Mouse (Mus musculus): Measurements from ENCODE around the gene Gm5089. TPM values are rescaled to one million over a fixed set of nuclear protein-coding genes. Genes with fewer than 3 reads are reported as not detected.

The Gm5089 gene
- total RNA-seq, 2 experiments from 2014 or later: not detected

DNA sequence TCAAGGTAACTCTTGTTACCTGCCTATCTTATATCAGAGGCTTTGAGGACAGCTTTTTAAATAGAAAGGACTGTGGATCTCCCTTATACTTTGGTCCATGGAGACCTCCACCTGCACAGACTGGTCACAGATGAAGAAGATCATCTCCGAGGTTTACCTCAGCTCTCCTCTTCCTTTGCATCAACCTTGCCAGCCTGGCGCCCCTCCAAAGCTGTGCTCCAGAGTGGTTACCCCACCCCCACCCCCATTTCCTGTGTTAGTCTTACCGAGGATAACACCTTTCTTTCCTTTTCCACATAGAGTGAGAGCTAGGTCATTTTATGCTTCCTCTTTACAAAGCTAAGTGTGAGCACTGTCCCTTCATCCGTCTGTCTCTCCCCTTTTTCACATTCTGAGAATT is 60.0 kb downstream of the Gm5089 start:
- no peak for ATAC-seq (replicated peaks; ENCODE audit: poor library complexity)

DNA sequence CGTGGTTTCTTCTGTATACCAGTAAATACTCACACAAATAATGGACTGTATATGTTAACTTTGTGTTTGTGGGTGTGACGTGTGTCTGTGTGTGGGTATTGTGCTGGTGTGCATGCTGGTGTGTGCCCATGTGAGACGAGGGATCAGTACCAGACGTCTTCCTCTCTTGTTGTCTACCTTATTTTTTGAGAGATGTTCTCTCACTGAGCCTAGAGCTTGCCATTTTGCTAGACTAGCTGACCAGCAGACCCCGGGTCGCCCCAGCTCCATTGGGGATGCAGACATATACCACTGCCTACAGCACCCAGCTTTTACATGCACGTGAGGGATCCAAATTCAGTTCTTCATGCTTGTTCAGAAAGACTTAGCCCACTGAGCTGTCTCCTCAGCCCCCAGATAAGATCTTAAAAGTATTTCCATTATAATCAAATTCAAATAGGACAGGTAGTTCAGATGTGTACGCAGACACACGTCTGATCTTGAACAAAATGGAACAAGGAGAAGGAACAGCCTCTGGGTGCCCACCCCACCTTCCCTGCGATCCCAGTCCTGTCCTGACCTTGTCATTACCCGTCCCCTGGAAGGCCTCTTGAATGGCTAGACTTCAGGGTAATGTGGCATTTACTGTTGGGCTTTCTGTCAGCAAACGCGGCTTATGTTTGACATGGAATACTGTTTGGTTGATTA is 61.1 kb downstream of the Gm5089 start:
- ATAC-seq (replicated peaks; ENCODE audit: poor library complexity): no peak

DNA sequence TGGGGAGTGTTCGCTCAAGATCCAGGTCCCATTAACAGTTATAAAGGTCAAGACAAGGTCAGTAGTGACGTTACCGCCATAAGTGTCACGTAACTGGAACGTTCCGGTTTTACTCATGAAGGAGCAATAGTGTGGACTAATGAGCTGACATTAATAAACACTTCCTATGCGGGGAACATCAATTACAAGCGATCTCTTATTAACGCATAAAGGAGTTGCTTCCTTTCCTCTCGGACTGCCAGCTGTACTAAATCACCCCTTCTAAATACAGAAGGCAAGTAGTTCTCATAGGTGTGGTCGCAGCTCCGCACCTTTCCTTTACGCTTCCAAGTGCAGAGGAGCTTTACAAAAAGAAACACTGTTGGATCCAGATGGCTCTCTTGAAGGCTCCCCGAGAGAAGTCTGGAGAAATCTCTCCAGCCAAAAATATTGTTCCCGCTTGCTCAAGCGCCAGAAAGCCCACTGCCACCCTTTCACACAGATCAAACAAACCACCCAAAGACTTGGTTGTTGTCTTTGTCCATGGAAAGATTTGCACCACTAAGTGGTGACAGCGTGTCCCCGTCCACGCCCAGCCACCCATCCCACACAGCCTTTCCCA is 62.4 kb downstream of the Gm5089 start:
- no peak for ATAC-seq (replicated peaks; ENCODE audit: poor library complexity)

DNA sequence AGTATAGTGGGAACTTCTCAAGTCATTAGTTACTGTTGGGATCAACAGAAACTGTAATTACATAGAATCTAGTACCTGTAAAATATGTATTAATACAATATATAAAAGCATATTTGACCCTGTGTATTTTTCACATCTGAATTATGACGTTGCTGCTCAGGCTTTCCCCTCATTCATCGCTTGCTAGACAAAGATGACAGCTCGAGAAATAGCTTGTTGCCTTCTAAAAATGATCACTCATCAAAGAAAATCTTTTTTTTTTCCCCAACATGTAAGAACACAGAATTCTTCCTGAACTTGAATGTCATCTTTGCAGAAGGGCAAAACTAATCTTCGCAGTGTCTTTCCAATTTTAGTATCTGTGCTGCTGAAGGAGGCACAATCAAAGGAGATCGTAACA is 63.1 kb downstream of the Gm5089 start:
- no peak for ATAC-seq (replicated peaks; ENCODE audit: poor library complexity)

DNA sequence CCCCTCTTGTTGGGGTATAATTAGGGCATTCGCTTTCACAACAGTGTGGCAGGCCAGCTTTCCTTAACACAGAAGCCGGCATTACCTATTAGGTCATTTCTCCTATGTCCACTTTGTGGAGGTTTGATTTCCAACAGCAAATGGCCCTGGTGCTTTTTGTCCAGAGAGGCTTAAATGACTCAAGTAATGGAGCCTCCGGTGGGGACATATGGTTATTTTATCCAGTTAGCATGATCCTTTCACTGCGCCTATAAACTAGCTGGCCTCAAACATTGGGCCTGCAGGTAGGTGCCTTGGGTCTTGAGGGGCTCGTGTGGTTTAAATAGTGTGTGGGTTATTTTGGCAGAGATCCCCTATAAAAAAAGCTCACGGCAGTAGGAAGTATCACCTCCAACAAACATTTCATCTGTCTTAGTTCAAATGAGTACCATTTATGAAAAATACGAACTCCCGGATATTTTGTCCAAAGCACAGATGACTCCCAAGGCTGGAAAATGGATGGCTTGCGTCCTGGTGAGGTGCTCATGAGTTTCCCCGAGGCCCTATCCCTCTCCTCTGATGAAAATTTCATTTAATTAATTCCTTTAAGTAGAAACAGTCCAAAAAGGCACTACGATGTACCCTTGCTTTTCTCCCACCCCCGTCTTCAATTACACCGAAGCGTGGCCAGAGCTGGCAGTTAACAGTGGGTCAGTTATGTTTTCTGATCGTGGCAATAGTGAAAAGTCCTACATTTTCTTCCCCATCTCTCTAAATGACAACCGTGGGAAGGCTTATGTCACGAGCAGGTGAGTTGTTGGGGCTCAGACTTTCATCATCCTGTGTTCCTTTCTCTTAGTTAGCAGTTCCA is 64.4 kb downstream of the Gm5089 start:
- ATAC-seq (replicated peaks; ENCODE audit: poor library complexity): no peak

DNA sequence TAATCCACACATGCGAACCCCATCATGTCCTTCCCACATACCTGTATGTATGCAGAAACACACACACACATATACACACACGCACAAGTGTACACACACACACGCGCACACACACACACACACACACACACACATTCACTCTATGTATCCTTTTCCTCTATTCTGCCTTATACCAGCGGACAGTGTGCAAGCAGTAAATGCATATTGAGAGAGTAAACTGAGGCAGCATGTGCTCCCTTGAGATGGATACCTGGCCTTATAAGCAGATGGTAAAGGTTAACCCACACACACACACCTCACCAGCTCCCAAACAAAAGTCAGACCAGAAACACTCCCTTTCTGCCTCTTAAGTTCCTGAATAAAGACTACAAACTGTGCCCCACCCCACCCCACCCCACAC is 65.2 kb downstream of the Gm5089 start:
- ATAC-seq (replicated peaks; ENCODE audit: poor library complexity): no peak

- no peak for ATAC-seq (replicated peaks; ENCODE audit: poor library complexity)
These were observed 65.7 kb downstream of the Gm5089 start for GRCm38 (mm10) chr14:122385238-122385534.

Other genes with a start within 250 kb of the Gm5089 start
- gene Zic5, start 14.6 kb upstream of the Gm5089 start, total RNA-seq (2015): not detected in 2 replicates
- not detected in 2 replicates for gene Zic5, start 14.6 kb upstream of the Gm5089 start, total RNA-seq (2017)
- gene Zic2, start 24.3 kb upstream of the Gm5089 start, total RNA-seq (2015): not detected in 2 replicates
- not detected in 2 replicates for gene Zic2, start 24.3 kb upstream of the Gm5089 start, total RNA-seq (2017)
- gene Gm10837, start 39.5 kb upstream of the Gm5089 start, total RNA-seq (2015): not detected in 2 replicates
- gene Gm10837, start 39.5 kb upstream of the Gm5089 start, total RNA-seq (2017): not detected in 2 replicates
- 57.9 and 81.2 TPM in 2 replicates for gene Pcca, start 83.2 kb upstream of the Gm5089 start, total RNA-seq (2015)
- 38.7 and 72.6 TPM in 2 replicates for gene Pcca, start 83.2 kb upstream of the Gm5089 start, total RNA-seq (2017)

All from megakaryocyte progenitor cell, adult 5-6 weeks (primary cell).